Mouse (Mus musculus) kidney, postnatal 4 days (tissue): ENCODE measurements around the gene Chst3.
A peak's percentile ranks its signal among the peaks of the same experiment; 100 is the strongest.
"Not testable (repeated sequence)": the region's sequence is repeated elsewhere in the genome, so short reads cannot be mapped to it uniquely, and the experiment has no call there.

Experiments
- DNase-seq, 2 experiments: peaks; one replicate each; pipeline ENCODE4 v3.0.0; 2021; ENCODE audit warnings: mixed read lengths in 2 of 2

The Chst3 gene

GRCm38 (mm10) chr10:60218591-60219499 is at the start of gene Chst3:
Gene Chst3 (minus strand): TSS chr10:60219260.
- DNase-seq, result peak; percentile 81 to 86

GRCm38 (mm10) chr10:60268738-60269137 is 49.7 kb upstream of the Chst3 start:
- DNase-seq, result no peak

GRCm38 (mm10) chr10:60266842-60267401 is 47.9 kb upstream of the Chst3 start:
- DNase-seq, result no peak

- DNase-seq, result peak; percentile 48 to 60
Observed at GRCm38 (mm10) chr10:60265252-60265651, 46.2 kb upstream of the Chst3 start.

- DNase-seq, result no peak
Observed at GRCm38 (mm10) chr10:60263351-60263750, 44.3 kb upstream of the Chst3 start.

- peak; percentile 85 to 89 for DNase-seq
Observed at GRCm38 (mm10) chr10:60262386-60262785, 43.3 kb upstream of the Chst3 start.

- no peak for DNase-seq
Observed at GRCm38 (mm10) chr10:60261530-60261929, 42.5 kb upstream of the Chst3 start.

- no peak for DNase-seq
Observed at GRCm38 (mm10) chr10:60260557-60261294, 41.7 kb upstream of the Chst3 start.

- no peak for DNase-seq
Observed at GRCm38 (mm10) chr10:60257261-60257825, 38.3 kb upstream of the Chst3 start.

- no peak for DNase-seq
Observed at GRCm38 (mm10) chr10:60256088-60256487, 37.0 kb upstream of the Chst3 start.

- DNase-seq, result no peak
Observed at GRCm38 (mm10) chr10:60252606-60253005, 33.5 kb upstream of the Chst3 start.

GRCm38 (mm10) chr10:60252187-60252586 is 33.1 kb upstream of the Chst3 start:
- DNase-seq, result no peak

GRCm38 (mm10) chr10:60250426-60250965 is 31.4 kb upstream of the Chst3 start:
- no peak for DNase-seq

- DNase-seq, result not testable (repeated sequence)
Observed at GRCm38 (mm10) chr10:60248345-60248744, 29.3 kb upstream of the Chst3 start.

- peak; percentile 73 to 78 for DNase-seq
Observed at GRCm38 (mm10) chr10:60246519-60246918, 27.5 kb upstream of the Chst3 start.

- DNase-seq, result no peak
Observed at GRCm38 (mm10) chr10:60245635-60246034, 26.6 kb upstream of the Chst3 start.

- peak; percentile 94 to 95 for DNase-seq
Observed at GRCm38 (mm10) chr10:60245041-60245440, 26.0 kb upstream of the Chst3 start.

GRCm38 (mm10) chr10:60243941-60244340 is 24.9 kb upstream of the Chst3 start:
- no peak for DNase-seq

- DNase-seq, result no peak
Observed at GRCm38 (mm10) chr10:60240416-60240815, 21.4 kb upstream of the Chst3 start.

- peak; percentile 81 to 83 for DNase-seq
Observed at GRCm38 (mm10) chr10:60237475-60238154, 18.6 kb upstream of the Chst3 start.

GRCm38 (mm10) chr10:60235876-60236275 is 16.8 kb upstream of the Chst3 start:
- not testable (repeated sequence) for DNase-seq

- no peak for DNase-seq
Observed at GRCm38 (mm10) chr10:60234006-60234405, 14.9 kb upstream of the Chst3 start.
